Comparison of ENCODE assay signal across 8 mouse cellular contexts in the genomic region with DNA sequence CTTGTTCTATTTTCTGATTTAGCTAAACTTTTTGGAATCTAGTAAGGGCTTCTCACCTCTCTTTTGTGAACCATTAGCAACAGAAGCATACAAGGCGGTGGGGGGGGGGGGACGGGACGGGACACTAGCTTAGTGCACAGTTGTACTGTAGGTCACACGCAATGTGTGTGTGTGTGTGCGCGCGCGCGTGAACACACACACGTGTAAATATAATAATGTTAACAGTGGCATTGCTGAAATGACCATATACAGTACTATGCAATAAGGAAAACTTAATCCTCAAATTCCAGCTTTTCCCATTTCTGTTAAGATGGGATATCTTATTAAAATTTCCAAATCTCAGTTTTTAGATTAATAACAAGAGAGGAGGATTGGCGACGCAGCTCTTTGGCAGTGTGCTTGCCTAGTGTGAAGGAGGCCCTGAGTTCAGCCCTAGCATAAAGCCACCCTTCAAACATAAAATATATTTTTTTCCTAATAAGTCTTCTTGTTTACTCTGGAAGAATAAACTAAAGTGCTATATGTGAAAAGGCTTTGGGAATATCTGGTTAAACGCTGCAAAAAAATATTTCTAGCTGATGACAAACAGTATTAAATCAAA. TPM values are rescaled to one million over a fixed set of nuclear protein-coding genes. Genes with fewer than 3 reads are reported as not detected.
A peak's percentile ranks its signal among the peaks of the same experiment; 100 is the strongest.
DNase-seq lines count a peak whose midpoint lies in the region; ATAC-seq and TF ChIP-seq lines count a peak whose summit lies in the region.

No protein-coding gene starts in this region.

- H3K4me2 ChIP-seq in neural tube, embryonic 11.5 days (ENCODE audit: low read depth), result no peak overlapping the region
- H3K4me2 ChIP-seq in limb, embryonic 15.5 days, result peak overlapping the region; percentile 52; the same call in 1 of the 2 replicates
- peak overlapping the region; percentile 62 for H3K4me2 ChIP-seq in stomach, postnatal 0 days (replicated peaks; ENCODE audit: low read depth)

- H3K36me3 ChIP-seq in neural tube, embryonic 11.5 days (ENCODE audit: control insufficient read depth, insufficient read depth, low read length), result no peaks in the 10 kb centered on the region
- no peaks in the 10 kb centered on the region for H3K36me3 ChIP-seq in limb, embryonic 15.5 days
- H3K36me3 ChIP-seq in stomach, postnatal 0 days (ENCODE audit: control insufficient read depth, insufficient read depth, low read length), result no peaks in the 10 kb centered on the region

- WGBS in neural tube, embryonic 11.5 days, result 72% methylated on average over 13 of the region's 13 CpGs
- 67% methylated on average over 13 of the region's 13 CpGs for WGBS in limb, embryonic 15.5 days
- 66% methylated on average over 13 of the region's 13 CpGs for WGBS in stomach, postnatal 0 days

- ATAC-seq in cerebellum, adult (ENCODE audit: insufficient number of reproducible peaks, low FRiP score, low TSS enrichment), result peak; percentile 27; the same call in 1 of the 2 replicates
- peak; percentile 63 for ATAC-seq in neural tube, embryonic 11.5 days (ENCODE audit: insufficient read depth, low FRiP score, low TSS enrichment)
- no peak for ATAC-seq in limb, embryonic 15.5 days (ENCODE audit: insufficient number of reproducible peaks, low FRiP score, low TSS enrichment, low read depth)
- ATAC-seq in stomach, postnatal 0 days (ENCODE audit: low FRiP score, low TSS enrichment), result peak; percentile 41

- no peak for TF ChIP-seq EP300 in stomach, postnatal 0 days (optimal IDR thresholded peaks at IDR 0.05)

- H3K4me3 ChIP-seq in neural tube, embryonic 11.5 days (ENCODE audit: low read depth, low read length), result peak overlapping the region; percentile 84
- H3K4me3 ChIP-seq in limb, embryonic 15.5 days, result peak overlapping the region; percentile 92
- H3K4me3 ChIP-seq in stomach, postnatal 0 days (ENCODE audit: low read depth, low read length), result peak overlapping the region; percentile 94

- no peaks in the 10 kb centered on the region for H3K9me3 ChIP-seq in neural tube, embryonic 11.5 days (ENCODE audit: control insufficient read depth, low read length)
- H3K9me3 ChIP-seq in limb, embryonic 15.5 days, result no peaks in the 10 kb centered on the region
- no peaks in the 10 kb centered on the region for H3K9me3 ChIP-seq in stomach, postnatal 0 days (ENCODE audit: control insufficient read depth, low read length)

- no peak for DNase-seq in cerebellum, postnatal 36 days
- DNase-seq in neural tube, embryonic 11.5 days (ENCODE audit: low spot score), result no peak
- no peak for DNase-seq in neural tube, embryonic 10.5 days (ENCODE audit: extremely low spot score, low spot score)
- DNase-seq in stomach, postnatal 0 days (ENCODE audit: low spot score), result no peak
- DNase-seq in adipocyte (ENCODE audit: low spot score), result no peak
- DNase-seq in frontal cortex, postnatal 36 days (ENCODE audit: low spot score in 2 of 2), result no peak

- no peak for TF ChIP-seq CTCF in stomach, postnatal 0 days (IDR thresholded peaks at IDR 0.05; ENCODE audit: low read depth)

- H3K27me3 ChIP-seq in neural tube, embryonic 11.5 days (ENCODE audit: control insufficient read depth, insufficient read depth, low read length), result no peaks in the 10 kb centered on the region
- H3K27me3 ChIP-seq in limb, embryonic 15.5 days, result no peaks in the 10 kb centered on the region
- no peaks in the 10 kb centered on the region for H3K27me3 ChIP-seq in stomach, postnatal 0 days (ENCODE audit: control insufficient read depth, insufficient read depth, low read length)

- no peak overlapping the region for H3K9ac ChIP-seq in neural tube, embryonic 11.5 days (ENCODE audit: low read length)
- H3K9ac ChIP-seq in limb, embryonic 15.5 days, result no peak overlapping the region
- no peak overlapping the region; the same call in 1 of the 2 replicates for H3K9ac ChIP-seq in stomach, postnatal 0 days (ENCODE audit: low read length)

- no peaks in the 10 kb centered on the region for H3K4me1 ChIP-seq in neural tube, embryonic 11.5 days (ENCODE audit: control insufficient read depth, insufficient read depth, low read length)
- peaks cover 2% of the 10 kb centered on the region; the same call in 1 of the 2 replicates for H3K4me1 ChIP-seq in limb, embryonic 15.5 days
- H3K4me1 ChIP-seq in stomach, postnatal 0 days (replicated peaks; ENCODE audit: control insufficient read depth, insufficient read depth), result no peaks in the 10 kb centered on the region

- no peak overlapping the region for H3K27ac ChIP-seq in neural tube, embryonic 11.5 days (ENCODE audit: low read depth, low read length)
- H3K27ac ChIP-seq in limb, embryonic 15.5 days, result no peak overlapping the region
- no peak overlapping the region for H3K27ac ChIP-seq in stomach, postnatal 0 days (replicated peaks)

RNA-seq across cellular contexts. Expression of gene Nubpl, which starts 0.4 kb away (rescaled TPM):
- polyA plus RNA-seq in neural tube, embryonic 11.5 days (2014; fragmentation: Nextera tagmentation; extraction: Ambion mirVana), result 9.5 and 10.2 TPM in 2 replicates
- 8.6 and 9.5 TPM in 2 replicates for polyA plus RNA-seq in limb, embryonic 15.5 days (2015; fragmentation: Nextera tagmentation; extraction: Ambion mirVana)
- polyA plus RNA-seq in stomach, postnatal 0 days (2015; fragmentation: Nextera tagmentation; extraction: Ambion mirVana), result 6.1 and 6.6 TPM in 2 replicates
